Mouse (Mus musculus) layer of hippocampus, adult 9-10 months (tissue): ENCODE measurements around the gene Calcb.

Experiments used
- DNase-seq: peaks from one replicate; pipeline ENCODE4 v3.0.0; 2022; ENCODE audit warnings: low spot score

The Calcb gene

GRCm38 (mm10) chr7:114754196-114754595 lies 35.8 kb downstream of the Calcb start:
- no peak for DNase-seq

DNA sequence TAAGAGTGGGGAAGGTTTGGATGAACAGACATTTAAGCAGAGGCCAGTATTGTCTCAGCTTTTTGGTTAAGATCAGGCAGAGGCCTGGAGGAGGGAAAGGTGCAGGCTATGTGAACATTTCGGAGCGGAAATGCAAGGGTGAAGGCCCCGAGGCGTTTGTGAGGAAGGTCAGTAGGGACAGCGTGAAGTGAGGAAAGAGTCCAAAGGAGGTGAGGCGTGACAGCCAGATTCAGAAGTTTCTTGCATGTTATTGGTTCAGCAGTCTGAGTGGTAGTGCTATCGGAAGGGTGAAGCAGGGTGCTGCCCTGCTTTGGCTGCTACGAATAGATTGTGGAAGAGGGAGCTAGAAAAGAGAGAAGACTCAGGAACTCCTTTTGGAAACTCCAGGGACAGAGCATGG lies 36.2 kb downstream of the Calcb start:
- DNase-seq: no peak

GRCm38 (mm10) chr7:114762660-114763059 lies 44.2 kb downstream of the Calcb start:
- DNase-seq: no peak

DNA sequence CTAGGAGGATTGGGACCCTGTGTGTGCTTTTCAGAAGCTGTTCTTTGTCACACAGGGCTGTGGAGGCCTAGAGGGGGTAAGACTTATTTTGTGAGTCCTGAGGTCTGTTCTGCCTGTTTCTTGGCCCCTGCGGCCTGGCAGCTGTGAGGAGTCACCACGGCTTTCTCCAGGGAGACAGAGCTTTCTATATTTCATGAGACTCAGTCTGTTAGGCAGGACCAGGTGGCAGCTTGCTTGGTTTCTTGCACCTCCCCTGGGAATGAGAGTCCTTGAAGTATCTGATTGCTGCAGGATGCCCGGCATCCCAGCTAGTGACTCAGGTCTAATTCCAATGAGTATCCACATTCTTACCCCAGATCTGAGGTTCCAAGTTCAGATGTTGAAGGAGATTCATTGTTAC lies 46.8 kb downstream of the Calcb start:
- DNase-seq: no peak

GRCm38 (mm10) chr7:114766523-114766922 lies 48.1 kb downstream of the Calcb start:
- DNase-seq: no peak

- DNase-seq: no peak
These were observed 50.1 kb downstream of the Calcb start for GRCm38 (mm10) chr7:114768516-114768915.

GRCm38 (mm10) chr7:114769041-114769440 lies 50.6 kb downstream of the Calcb start:
- DNase-seq: no peak

DNA sequence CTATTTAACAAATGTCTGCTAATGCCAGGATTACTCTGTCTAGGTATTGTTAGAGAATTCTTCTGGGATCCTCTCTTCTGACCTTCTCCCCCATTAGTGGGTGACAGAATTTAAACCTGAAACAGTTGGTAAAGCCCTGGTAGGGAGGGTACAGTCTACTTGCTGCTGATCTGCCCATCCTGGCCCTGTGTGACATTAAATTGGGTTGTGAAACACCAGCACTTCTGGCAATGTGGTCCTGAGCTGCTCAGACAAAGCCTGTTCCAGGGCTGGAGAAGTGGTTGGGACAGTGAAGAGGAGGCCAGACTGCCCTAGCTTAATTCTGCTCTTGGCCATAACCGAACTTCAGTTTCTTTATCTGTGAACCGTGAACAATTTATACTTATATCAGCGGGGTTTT lies 52.1 kb downstream of the Calcb start:
- DNase-seq: no peak

GRCm38 (mm10) chr7:114771801-114772200 lies 53.4 kb downstream of the Calcb start:
- DNase-seq: no peak
